In the genomic region with DNA sequence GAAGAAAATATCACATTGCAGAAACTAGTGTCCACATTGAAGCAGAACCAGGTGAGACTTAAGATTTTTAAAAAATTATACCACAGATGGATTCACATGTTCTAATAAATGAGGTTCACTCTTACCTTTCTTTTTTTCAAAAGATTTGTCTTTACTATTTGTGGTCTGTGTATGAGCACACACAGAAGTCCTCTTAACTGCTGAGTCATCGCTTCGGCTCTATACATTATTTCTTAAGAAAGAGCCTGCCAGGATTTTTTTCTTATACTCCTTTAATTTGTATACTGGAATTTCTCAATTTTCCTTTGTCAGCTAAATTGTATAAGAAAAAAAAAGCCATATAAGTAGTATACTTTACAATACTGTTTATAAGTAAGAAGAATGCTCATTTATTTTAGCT, we compare ENCODE assay signal across 16 mouse cellular contexts.
"Had no signal": no experiment of that assay in that cellular context is flagged by ENCODE, and none has a peak within 500 bp of the region (broad histone marks: within the 10 kb centered on the region; RNA-seq: fewer than 3 reads in every experiment).

No protein-coding gene starts in this region.

- DNase-seq: retina, postnatal 1 day; right cerebral cortex, adult 18-20 months; right cerebral cortex, postnatal 14 days; right cerebral cortex, postnatal 25 days; right cerebral cortex, postnatal 4 days; spleen, adult 18-20 months; thymus, adult 18-20 months; thymus, adult 2 months; thymus, postnatal 14 days; thymus, postnatal 25 days; thymus, postnatal 36 days; thymus, postnatal 4 days had no signal

- H3K9me3 ChIP-seq: neural tube, embryonic 13.5 days; neural tube, embryonic 15.5 days; stomach, embryonic 15.5 days had no signal

- H3K9ac ChIP-seq: neural tube, embryonic 13.5 days; neural tube, embryonic 15.5 days; stomach, embryonic 15.5 days had no signal

- H3K4me1 ChIP-seq: neural tube, embryonic 13.5 days; neural tube, embryonic 15.5 days; stomach, embryonic 15.5 days had no signal

- H3K4me2 ChIP-seq: neural tube, embryonic 13.5 days; neural tube, embryonic 15.5 days; stomach, embryonic 15.5 days had no signal

- H3K27ac ChIP-seq: neural tube, embryonic 13.5 days; neural tube, embryonic 15.5 days; stomach, embryonic 15.5 days; stomach, postnatal 0 days had no signal

- H3K27me3 ChIP-seq: neural tube, embryonic 13.5 days; neural tube, embryonic 15.5 days; stomach, embryonic 15.5 days had no signal

- H3K4me3 ChIP-seq: neural tube, embryonic 13.5 days; neural tube, embryonic 15.5 days; stomach, embryonic 15.5 days had no signal

- H3K36me3 ChIP-seq: stomach, embryonic 15.5 days had no signal
